Mouse (Mus musculus): ENCODE results near the gene Rhot1. TPM values are rescaled to one million over a fixed set of nuclear protein-coding genes. Genes with fewer than 3 reads are reported as not detected.
"Not testable (repeated sequence)": the region's sequence is repeated elsewhere in the genome, so short reads cannot be mapped to it uniquely, and the experiment has no call there.

Gene Rhot1
- polyA plus RNA-seq, 1 experiment from 2014 or later = 79.5 TPM

DNA sequence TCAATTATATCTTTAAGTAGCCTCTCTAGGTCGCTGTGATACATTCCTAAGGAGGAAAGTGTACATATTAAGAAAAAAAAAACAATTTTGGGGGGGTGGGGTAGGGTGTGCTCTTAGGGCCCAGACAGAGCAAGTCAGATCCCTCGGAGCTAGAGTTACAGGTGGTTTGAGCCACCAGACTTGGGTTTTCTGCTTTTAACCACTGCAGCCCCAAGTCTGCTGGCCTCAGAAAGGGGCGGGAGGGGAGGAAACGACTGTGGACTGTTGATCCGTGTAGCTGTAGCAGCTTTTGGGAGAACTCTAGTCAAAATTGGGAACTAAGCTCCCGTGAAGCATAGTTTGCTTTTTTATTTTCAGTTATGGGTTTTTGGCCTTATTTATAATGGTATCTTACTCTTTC lies 1.5 kb downstream of the Rhot1 start:
- H3K9ac ChIP-seq (replicated peaks; ENCODE audit: low read depth, low read length) = no peak overlapping the region; the same call in 1 of the 2 replicates
- WGBS = 58% methylated on average over 6 of the region's 6 CpGs

GRCm38 (mm10) chr11:80212282-80212681 lies 3.5 kb downstream of the Rhot1 start:
- no peak overlapping the region for H3K4me3 ChIP-seq (replicated peaks; ENCODE audit: low read length)
- no peak for ATAC-seq
- H3K36me3 ChIP-seq (ENCODE audit: control insufficient read depth, insufficient read depth) = no peaks in the 10 kb centered on the region; the same call in 1 of the 2 replicates
- 98% methylated on average over 2 of the region's 2 CpGs for WGBS
- no peaks in the 10 kb centered on the region for H3K27me3 ChIP-seq (replicated peaks; ENCODE audit: control insufficient read depth, insufficient read depth, low read length)
- no peak overlapping the region for H3K9ac ChIP-seq (replicated peaks; ENCODE audit: low read depth, low read length)
- no peak overlapping the region for H3K4me2 ChIP-seq (ENCODE audit: low read length)
- H3K9me3 ChIP-seq (ENCODE audit: control insufficient read depth, low read length) = no peaks in the 10 kb centered on the region
- H3K27ac ChIP-seq (ENCODE audit: low read length) = no peak overlapping the region
- H3K4me1 ChIP-seq (replicated peaks; ENCODE audit: control insufficient read depth, insufficient read depth, low read length) = peaks cover 10% of the 10 kb centered on the region

More for the DNA sequence above, 1.5 kb downstream of the Rhot1 start:
- Histone ChIP-seq H3K27ac (ENCODE audit: low read length) (no peak overlapping the region), H3K4me3 (replicated peaks; ENCODE audit: low read length) (no peak overlapping the region), H3K36me3 (ENCODE audit: control insufficient read depth, insufficient read depth) (no peaks in the 10 kb centered on the region; the same call in 1 of the 2 replicates), H3K9me3 (ENCODE audit: control insufficient read depth, low read length) (no peaks in the 10 kb centered on the region), H3K27me3 (replicated peaks; ENCODE audit: control insufficient read depth, insufficient read depth, low read length) (no peaks in the 10 kb centered on the region), H3K4me1 (replicated peaks; ENCODE audit: control insufficient read depth, insufficient read depth, low read length) (peaks cover 10% of the 10 kb centered on the region), H3K4me2 (ENCODE audit: low read length) (peak overlapping the region; percentile 67)
- no peak for ATAC-seq

DNA sequence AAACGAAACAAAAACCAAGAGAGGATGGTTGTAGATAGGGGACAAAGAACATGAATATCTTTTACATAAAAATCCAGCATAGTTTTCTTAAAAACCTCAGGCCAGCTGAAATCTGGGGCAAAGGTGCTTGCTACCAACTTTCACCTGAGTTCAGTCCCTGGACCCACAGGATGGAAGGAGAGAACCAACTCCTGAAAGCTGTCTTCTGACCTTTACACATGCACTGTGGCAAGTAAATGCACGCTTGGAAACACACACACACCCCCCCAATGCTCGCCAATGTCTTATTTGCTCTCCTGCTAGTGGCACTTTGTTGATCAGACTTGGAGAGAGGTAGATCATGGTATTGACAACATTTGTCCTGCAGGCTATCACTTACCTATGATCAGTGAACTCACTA lies 6.5 kb downstream of the Rhot1 start:
- Histone ChIP-seq H3K36me3 (ENCODE audit: control insufficient read depth, insufficient read depth) (no peaks in the 10 kb centered on the region; the same call in 1 of the 2 replicates), H3K4me3 (replicated peaks; ENCODE audit: low read length) (no peak overlapping the region), H3K27ac (ENCODE audit: low read length) (no peak overlapping the region), H3K27me3 (replicated peaks; ENCODE audit: control insufficient read depth, insufficient read depth, low read length) (no peaks in the 10 kb centered on the region), H3K9me3 (ENCODE audit: control insufficient read depth, low read length) (no peaks in the 10 kb centered on the region), H3K4me2 (ENCODE audit: low read length) (no peak overlapping the region), H3K9ac (replicated peaks; ENCODE audit: low read depth, low read length) (no peak overlapping the region), H3K4me1 (replicated peaks; ENCODE audit: control insufficient read depth, insufficient read depth, low read length) (peaks cover 5% of the 10 kb centered on the region)
- 89% methylated on average over 3 of the region's 3 CpGs for WGBS
- ATAC-seq = no peak

- H3K9me3 ChIP-seq (ENCODE audit: control insufficient read depth, low read length) = no peaks in the 10 kb centered on the region
- no peak overlapping the region for H3K27ac ChIP-seq (ENCODE audit: low read length)
- H3K4me3 ChIP-seq (replicated peaks; ENCODE audit: low read length) = no peak overlapping the region
- no peak overlapping the region for H3K4me2 ChIP-seq (ENCODE audit: low read length)
- no peaks in the 10 kb centered on the region for H3K4me1 ChIP-seq (replicated peaks; ENCODE audit: control insufficient read depth, insufficient read depth, low read length)
- H3K27me3 ChIP-seq (replicated peaks; ENCODE audit: control insufficient read depth, insufficient read depth, low read length) = no peaks in the 10 kb centered on the region
- WGBS = 86% methylated on average over 11 of the region's 11 CpGs
- peaks cover 3% of the 10 kb centered on the region for H3K36me3 ChIP-seq (ENCODE audit: control insufficient read depth, insufficient read depth)
- no peak for ATAC-seq
- H3K9ac ChIP-seq (replicated peaks; ENCODE audit: low read depth, low read length) = no peak overlapping the region
Observed at GRCm38 (mm10) chr11:80218657-80219293, 10.0 kb downstream of the Rhot1 start.

DNA sequence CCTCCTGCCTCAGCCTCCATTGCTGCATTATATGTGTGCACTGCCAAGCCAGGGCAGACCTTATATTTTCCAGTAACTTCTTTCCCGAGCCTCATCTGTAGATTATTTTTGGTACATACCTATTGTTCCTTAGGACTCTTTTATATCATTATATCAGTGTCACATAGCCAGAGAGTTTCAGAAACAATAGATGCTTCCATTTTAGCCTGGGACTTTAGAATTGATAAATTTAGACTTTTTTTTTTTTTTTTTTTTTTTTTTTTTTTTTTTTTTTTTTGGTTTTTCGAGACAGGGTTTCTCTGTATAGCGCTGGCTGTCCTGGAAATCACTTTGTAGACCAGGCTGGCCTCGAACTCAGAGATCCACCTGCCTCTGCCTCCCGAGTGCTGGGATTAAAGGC lies 21.2 kb downstream of the Rhot1 start:
- peaks cover 14% of the 10 kb centered on the region for H3K36me3 ChIP-seq (ENCODE audit: control insufficient read depth, insufficient read depth)

DNA sequence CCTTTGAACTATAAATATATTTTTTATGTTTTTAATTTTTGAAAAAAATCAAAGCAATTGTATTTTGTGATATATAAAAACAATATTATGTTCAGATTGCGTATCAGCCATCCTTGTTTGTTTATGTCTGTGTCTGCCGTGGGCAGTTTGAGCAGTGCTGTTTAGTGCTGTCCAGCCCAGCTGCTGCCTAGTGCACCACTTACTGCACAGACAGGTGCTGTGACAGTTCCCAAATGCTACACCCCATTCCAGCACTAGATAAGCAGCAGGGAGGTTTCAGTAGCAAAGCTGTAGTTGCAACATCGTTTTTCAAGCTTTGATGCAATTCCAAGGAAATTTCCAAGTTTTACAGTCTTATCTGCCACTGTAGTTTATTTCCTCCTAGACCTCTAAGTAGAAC lies 28.5 kb downstream of the Rhot1 start:
- Histone ChIP-seq H3K27me3 (replicated peaks; ENCODE audit: control insufficient read depth, insufficient read depth, low read length) (no peaks in the 10 kb centered on the region), H3K4me1 (replicated peaks; ENCODE audit: control insufficient read depth, insufficient read depth, low read length) (no peaks in the 10 kb centered on the region), H3K4me3 (replicated peaks; ENCODE audit: low read length) (no peak overlapping the region), H3K9me3 (ENCODE audit: control insufficient read depth, low read length) (no peaks in the 10 kb centered on the region), H3K4me2 (ENCODE audit: low read length) (no peak overlapping the region), H3K36me3 (ENCODE audit: control insufficient read depth, insufficient read depth) (0 out of 2 replicates have a peak, but pooled peaks cover 4% of the 10 kb centered on the region), H3K9ac (replicated peaks; ENCODE audit: low read depth, low read length) (no peak overlapping the region), H3K27ac (ENCODE audit: low read length) (no peak overlapping the region)
- 91% methylated on average over 3 of the region's 3 CpGs for whole genome bisulfite sequencing
- ATAC-seq = no peak

More for the DNA sequence above, 21.2 kb downstream of the Rhot1 start:
- H3K4me1 ChIP-seq (replicated peaks; ENCODE audit: control insufficient read depth, insufficient read depth, low read length); H3K4me2 ChIP-seq (ENCODE audit: low read length); H3K4me3 ChIP-seq (replicated peaks; ENCODE audit: low read length); H3K27ac ChIP-seq (ENCODE audit: low read length); H3K9me3 ChIP-seq (ENCODE audit: control insufficient read depth, low read length); H3K9ac ChIP-seq (replicated peaks; ENCODE audit: low read depth, low read length); ATAC-seq; H3K27me3 ChIP-seq (replicated peaks; ENCODE audit: control insufficient read depth, insufficient read depth, low read length): not testable (repeated sequence)
- 93% methylated on average over 1 of the region's 5 CpGs for whole genome bisulfite sequencing

DNA sequence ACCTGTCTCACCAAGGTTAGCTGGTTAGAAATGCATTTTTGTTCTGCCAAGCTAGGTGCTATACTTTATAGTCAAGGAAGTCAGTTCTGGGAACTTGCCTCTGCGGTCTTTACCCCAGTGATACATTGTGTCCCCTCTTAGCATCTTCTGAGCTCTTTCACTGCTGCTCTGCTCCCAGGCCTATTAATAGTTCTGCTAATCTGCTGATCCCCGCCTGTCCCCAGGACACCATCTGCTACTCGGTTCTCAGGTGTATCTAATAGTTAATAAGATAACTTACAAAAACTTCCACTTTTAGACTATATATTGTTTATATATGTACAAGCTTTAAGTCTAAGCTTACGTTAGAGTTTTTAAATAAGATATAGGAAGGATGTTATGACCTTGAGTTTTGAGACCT lies 29.5 kb downstream of the Rhot1 start:
- Histone ChIP-seq H3K4me2 (ENCODE audit: low read length) (no peak overlapping the region), H3K4me3 (replicated peaks; ENCODE audit: low read length) (no peak overlapping the region), H3K27me3 (replicated peaks; ENCODE audit: control insufficient read depth, insufficient read depth, low read length) (no peaks in the 10 kb centered on the region), H3K36me3 (ENCODE audit: control insufficient read depth, insufficient read depth) (peaks cover 13% of the 10 kb centered on the region), H3K9ac (replicated peaks; ENCODE audit: low read depth, low read length) (no peak overlapping the region), H3K9me3 (ENCODE audit: control insufficient read depth, low read length) (no peaks in the 10 kb centered on the region), H3K27ac (ENCODE audit: low read length) (no peak overlapping the region), H3K4me1 (replicated peaks; ENCODE audit: control insufficient read depth, insufficient read depth, low read length) (no peaks in the 10 kb centered on the region)
- 93% methylated on average over 4 of the region's 4 CpGs for WGBS
- no peak for ATAC-seq

DNA sequence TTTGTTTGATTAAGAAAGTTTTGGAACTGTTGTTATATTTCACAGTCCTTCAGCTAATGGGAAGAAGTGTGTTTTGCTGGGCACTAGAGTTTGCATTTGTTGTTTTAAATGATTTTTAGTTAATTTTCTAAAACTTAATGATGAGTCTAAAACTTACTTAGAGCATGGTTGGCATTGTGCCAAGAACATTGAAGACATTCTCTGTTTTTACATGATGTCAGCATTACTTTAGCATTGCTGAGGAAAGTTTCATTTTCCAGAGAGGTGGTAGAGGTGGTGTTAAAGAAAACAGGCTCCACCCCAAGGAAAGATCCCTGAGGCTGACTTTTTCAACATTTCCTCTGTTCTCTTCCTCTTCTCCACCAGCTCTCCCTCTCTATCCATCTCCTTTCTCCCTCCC lies 38.2 kb downstream of the Rhot1 start:
- Histone ChIP-seq H3K4me3 (replicated peaks; ENCODE audit: low read length) (no peak overlapping the region), H3K9me3 (ENCODE audit: control insufficient read depth, low read length) (no peaks in the 10 kb centered on the region), H3K27ac (ENCODE audit: low read length) (no peak overlapping the region), H3K4me2 (ENCODE audit: low read length) (no peak overlapping the region), H3K4me1 (replicated peaks; ENCODE audit: control insufficient read depth, insufficient read depth, low read length) (no peaks in the 10 kb centered on the region), H3K9ac (replicated peaks; ENCODE audit: low read depth, low read length) (no peak overlapping the region), H3K36me3 (ENCODE audit: control insufficient read depth, insufficient read depth) (peaks cover 31% of the 10 kb centered on the region), H3K27me3 (replicated peaks; ENCODE audit: control insufficient read depth, insufficient read depth, low read length) (no peaks in the 10 kb centered on the region)
- no peak for ATAC-seq

DNA sequence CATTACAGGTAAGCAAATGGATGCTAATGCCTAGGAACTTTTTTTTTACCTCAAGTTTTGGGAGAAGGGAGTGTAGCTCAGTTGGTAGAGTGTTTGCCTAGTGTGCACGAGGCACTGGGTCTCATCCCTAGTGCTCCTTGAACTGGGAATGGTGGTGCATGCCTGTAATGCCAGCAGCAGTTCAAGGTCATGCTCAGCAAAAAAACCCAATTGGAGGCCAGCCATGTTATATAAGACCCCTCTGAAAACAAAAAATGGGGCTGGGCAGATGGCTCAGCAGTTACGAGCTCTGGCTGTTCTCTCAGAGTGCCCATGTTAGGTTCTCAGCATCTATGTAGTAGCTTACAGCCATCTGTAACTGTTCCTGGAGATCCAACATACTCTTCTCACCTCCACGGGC lies 39.7 kb downstream of the Rhot1 start:
- H3K36me3 ChIP-seq (ENCODE audit: control insufficient read depth, insufficient read depth) = peaks cover 22% of the 10 kb centered on the region
- no peak overlapping the region for H3K9ac ChIP-seq (replicated peaks; ENCODE audit: low read depth, low read length)
- 91% methylated on average over 3 of the region's 3 CpGs for WGBS
- H3K4me1 ChIP-seq (replicated peaks; ENCODE audit: control insufficient read depth, insufficient read depth, low read length) = no peaks in the 10 kb centered on the region
- H3K9me3 ChIP-seq (ENCODE audit: control insufficient read depth, low read length) = no peaks in the 10 kb centered on the region
- no peak for ATAC-seq
- no peaks in the 10 kb centered on the region for H3K27me3 ChIP-seq (replicated peaks; ENCODE audit: control insufficient read depth, insufficient read depth, low read length)
- H3K4me2 ChIP-seq (ENCODE audit: low read length) = no peak overlapping the region
- H3K4me3 ChIP-seq (replicated peaks; ENCODE audit: low read length) = no peak overlapping the region
- H3K27ac ChIP-seq (ENCODE audit: low read length) = no peak overlapping the region

DNA sequence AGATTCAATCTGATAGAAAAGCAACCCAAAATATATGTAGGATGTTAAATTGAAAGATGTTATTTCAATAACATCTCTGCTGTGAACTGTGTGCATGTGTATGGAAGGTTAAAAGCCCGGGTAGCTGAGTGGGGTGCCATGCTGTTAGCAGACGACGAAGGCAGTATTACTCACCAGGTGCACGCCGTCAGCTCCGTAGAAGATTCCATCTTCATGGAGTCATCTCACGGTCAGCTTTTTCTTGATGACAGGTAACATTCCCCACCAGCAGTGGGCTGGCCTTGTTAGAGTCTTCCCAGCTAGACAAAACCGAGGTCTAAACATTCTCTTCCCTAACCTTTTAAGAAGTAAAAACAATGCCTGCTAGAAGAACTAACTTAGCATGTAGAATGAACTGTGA lies 55.3 kb downstream of the Rhot1 start:
- Histone ChIP-seq H3K4me3 (replicated peaks; ENCODE audit: low read length) (no peak overlapping the region), H3K9ac (replicated peaks; ENCODE audit: low read depth, low read length) (no peak overlapping the region), H3K27me3 (replicated peaks; ENCODE audit: control insufficient read depth, insufficient read depth, low read length) (no peaks in the 10 kb centered on the region), H3K27ac (ENCODE audit: low read length) (no peak overlapping the region), H3K36me3 (ENCODE audit: control insufficient read depth, insufficient read depth) (0 out of 2 replicates have a peak, but pooled peaks cover 2% of the 10 kb centered on the region), H3K4me1 (replicated peaks; ENCODE audit: control insufficient read depth, insufficient read depth, low read length) (no peaks in the 10 kb centered on the region), H3K4me2 (ENCODE audit: low read length) (no peak overlapping the region), H3K9me3 (ENCODE audit: control insufficient read depth, low read length) (no peaks in the 10 kb centered on the region)
- 91% methylated on average over 8 of the region's 8 CpGs for WGBS
- ATAC-seq = no peak

All from forebrain, embryonic 16.5 days (tissue).